Mouse (Mus musculus) hindbrain, embryonic 10.5 days (tissue): Measurements from ENCODE around the gene Gpr183. TPM values are rescaled to one million over a fixed set of nuclear protein-coding genes. Genes with fewer than 3 reads are reported as not detected.

Source experiments
- DNase-seq: peaks from one replicate; pipeline ENCODE4 v3.0.0-alpha.2; 2017; ENCODE audit warnings: low spot score
- H3K27ac ChIP-seq: fragments of 300-500 bp; sonication (generic); 2 replicates; pipeline ENCODE4 v1.5.1; 2016; ENCODE audit warnings: mild to moderate bottlenecking, moderate library complexity
- H3K27me3 ChIP-seq: fragments of 300-500 bp; sonication (generic); 2 replicates; pipeline ENCODE4 v1.6.1; 2016; ENCODE audit warnings: mild to moderate bottlenecking; ENCODE audit not compliant: poor library complexity, insufficient read depth, severe bottlenecking
- H3K36me3 ChIP-seq: fragments of 300-500 bp; sonication (generic); 2 replicates; pipeline ENCODE4 v1.6.1; 2016; ENCODE audit warnings: mild to moderate bottlenecking, moderate library complexity
- H3K4me1 ChIP-seq: fragments of 300-500 bp; sonication (generic); replicated peaks from 2 replicates; pipeline ENCODE4 v1.6.1; 2016; ENCODE audit warnings: mild to moderate bottlenecking
- H3K4me3 ChIP-seq: fragments of 300-500 bp; sonication (generic); 2 replicates; pipeline ENCODE4 v1.5.1; 2016; ENCODE audit warnings: mild to moderate bottlenecking, moderate library complexity
- H3K9me3 ChIP-seq: fragments of 300-500 bp; sonication (generic); 2 replicates; pipeline ENCODE4 v1.6.1; 2016; ENCODE audit warnings: mild to moderate bottlenecking, moderate library complexity
- WGBS: fragments of 180-500 bp; shearing (Covaris S2); methylation state at CpG from one replicate; pipeline ENCODE4 v1.1.7; 2016; 5-methylcytosine and 5-hydroxymethylcytosine counted together
- polyA plus RNA-seq: library from polyadenylated mRNA; unstranded; fragments of >200 nt; fragmentation: Nextera tagmentation; extraction: Ambion mirVana; gene quantifications from 2 replicates; pipeline ENCODE4 v1.2.1, GENCODE M21; 2016

Gpr183 gene
- polyA plus RNA-seq, 1 experiment from 2014 or later, result 2.0 TPM

- Histone ChIP-seq H3K27me3 (no peaks in the 10 kb centered on the region), H3K9me3 (no peaks in the 10 kb centered on the region), H3K36me3 (no peaks in the 10 kb centered on the region), H3K4me3 (no peak overlapping the region), H3K4me1 (peaks cover 10% of the 10 kb centered on the region; the same call in 1 of the 2 replicates), H3K27ac (no peak overlapping the region)
- 93% methylated on average over 4 of the region's 4 CpGs for WGBS
- DNase-seq, result no peak
Measured at GRCm38 (mm10) chr14:121960031-121960430, 5.0 kb downstream of the Gpr183 start.

- H3K27me3 ChIP-seq, result no peaks in the 10 kb centered on the region
- H3K4me1 ChIP-seq, result peaks cover 10% of the 10 kb centered on the region; the same call in 1 of the 2 replicates
- H3K27ac ChIP-seq, result no peak overlapping the region
- DNase-seq, result no peak
- peaks cover 4% of the 10 kb centered on the region; the same call in 1 of the 2 replicates for H3K36me3 ChIP-seq
- no peaks in the 10 kb centered on the region for H3K9me3 ChIP-seq
- H3K4me3 ChIP-seq, result no peak overlapping the region
- 94% methylated on average over 3 of the region's 3 CpGs for WGBS
Measured at GRCm38 (mm10) chr14:121959538-121959980, 5.4 kb downstream of the Gpr183 start.

- Histone ChIP-seq H3K27me3 (no peaks in the 10 kb centered on the region), H3K4me1 (peaks cover 10% of the 10 kb centered on the region; the same call in 1 of the 2 replicates), H3K27ac (no peak overlapping the region), H3K9me3 (no peaks in the 10 kb centered on the region), H3K36me3 (peaks cover 11% of the 10 kb centered on the region), H3K4me3 (no peak overlapping the region)
- DNase-seq, result no peak
- WGBS, result 89% methylated on average over 10 of the region's 10 CpGs
Measured at GRCm38 (mm10) chr14:121958751-121959537, 6.1 kb downstream of the Gpr183 start.

- H3K4me3 ChIP-seq, result no peak overlapping the region
- no peak overlapping the region for H3K27ac ChIP-seq
- WGBS, result 89% methylated on average over 3 of the region's 3 CpGs
- H3K9me3 ChIP-seq, result no peaks in the 10 kb centered on the region
- H3K27me3 ChIP-seq, result no peaks in the 10 kb centered on the region
- H3K36me3 ChIP-seq, result peaks cover 13% of the 10 kb centered on the region
- peaks cover 10% of the 10 kb centered on the region; the same call in 1 of the 2 replicates for H3K4me1 ChIP-seq
- DNase-seq, result no peak
Measured at GRCm38 (mm10) chr14:121958041-121958750, 6.8 kb downstream of the Gpr183 start.

- Histone ChIP-seq H3K27ac (no peak overlapping the region), H3K4me3 (no peak overlapping the region), H3K36me3 (peaks cover 13% of the 10 kb centered on the region), H3K27me3 (no peaks in the 10 kb centered on the region), H3K4me1 (peaks cover 10% of the 10 kb centered on the region; the same call in 1 of the 2 replicates), H3K9me3 (no peaks in the 10 kb centered on the region)
- no peak for DNase-seq
- 92% methylated on average over 10 of the region's 10 CpGs for WGBS
Measured at GRCm38 (mm10) chr14:121957176-121957871, 7.7 kb downstream of the Gpr183 start.

- H3K4me1 ChIP-seq, result 0 out of 2 replicates have a peak, but pooled peaks cover 3% of the 10 kb centered on the region
- H3K27me3 ChIP-seq, result no peaks in the 10 kb centered on the region
- WGBS, result 98% methylated on average over 5 of the region's 5 CpGs
- no peak overlapping the region for H3K27ac ChIP-seq
- no peaks in the 10 kb centered on the region for H3K9me3 ChIP-seq
- DNase-seq, result no peak
- no peak overlapping the region for H3K4me3 ChIP-seq
- H3K36me3 ChIP-seq, result peaks cover 13% of the 10 kb centered on the region
Measured at GRCm38 (mm10) chr14:121956291-121956690, 8.7 kb downstream of the Gpr183 start.

GRCm38 (mm10) chr14:121955176-121955795 is 9.7 kb downstream of the Gpr183 start:
- H3K27ac ChIP-seq, result no peak overlapping the region
- H3K9me3 ChIP-seq, result no peaks in the 10 kb centered on the region
- no peaks in the 10 kb centered on the region for H3K4me1 ChIP-seq
- H3K36me3 ChIP-seq, result peaks cover 13% of the 10 kb centered on the region
- H3K4me3 ChIP-seq, result no peak overlapping the region
- no peak for DNase-seq
- 93% methylated on average over 5 of the region's 5 CpGs for WGBS
- no peaks in the 10 kb centered on the region for H3K27me3 ChIP-seq

- no peaks in the 10 kb centered on the region for H3K4me1 ChIP-seq
- H3K27me3 ChIP-seq, result no peaks in the 10 kb centered on the region
- WGBS, result 95% methylated on average over 12 of the region's 12 CpGs
- DNase-seq, result no peak
- no peak overlapping the region for H3K4me3 ChIP-seq
- peaks cover 13% of the 10 kb centered on the region for H3K36me3 ChIP-seq
- no peaks in the 10 kb centered on the region for H3K9me3 ChIP-seq
- no peak overlapping the region for H3K27ac ChIP-seq
Measured at GRCm38 (mm10) chr14:121954608-121955007, 10.4 kb downstream of the Gpr183 start.

- H3K27me3 ChIP-seq, result no peaks in the 10 kb centered on the region
- 94% methylated on average over 11 of the region's 11 CpGs for WGBS
- H3K4me1 ChIP-seq, result no peaks in the 10 kb centered on the region
- DNase-seq, result no peak
- H3K27ac ChIP-seq, result no peak overlapping the region
- H3K9me3 ChIP-seq, result no peaks in the 10 kb centered on the region
- peaks cover 13% of the 10 kb centered on the region for H3K36me3 ChIP-seq
- no peak overlapping the region for H3K4me3 ChIP-seq
Measured at GRCm38 (mm10) chr14:121954129-121954528, 10.9 kb downstream of the Gpr183 start.

GRCm38 (mm10) chr14:121952046-121952400 is 13.0 kb downstream of the Gpr183 start:
- 92% methylated on average over 5 of the region's 5 CpGs for WGBS
- no peak for DNase-seq

GRCm38 (mm10) chr14:121951399-121952045 is 13.5 kb downstream of the Gpr183 start:
- peaks cover 13% of the 10 kb centered on the region for H3K36me3 ChIP-seq
- H3K9me3 ChIP-seq, result no peaks in the 10 kb centered on the region
- DNase-seq, result no peak
- no peak overlapping the region for H3K4me3 ChIP-seq
- no peak overlapping the region for H3K27ac ChIP-seq
- H3K4me1 ChIP-seq, result no peaks in the 10 kb centered on the region
- no peaks in the 10 kb centered on the region for H3K27me3 ChIP-seq
- WGBS, result 88% methylated on average over 2 of the region's 2 CpGs

More at GRCm38 (mm10) chr14:121952046-121952400, 13.0 kb downstream of the Gpr183 start:
- Histone ChIP-seq H3K4me1 (no peaks in the 10 kb centered on the region), H3K36me3 (peaks cover 13% of the 10 kb centered on the region), H3K27ac (no peak overlapping the region), H3K4me3 (no peak overlapping the region), H3K9me3 (no peaks in the 10 kb centered on the region), H3K27me3 (no peaks in the 10 kb centered on the region)

- peaks cover 12% of the 10 kb centered on the region for H3K36me3 ChIP-seq
- DNase-seq, result no peak
Measured at GRCm38 (mm10) chr14:121949897-121950296, 15.1 kb downstream of the Gpr183 start.

More at GRCm38 (mm10) chr14:121949897-121950296, 15.1 kb downstream of the Gpr183 start:
- Histone ChIP-seq H3K4me3 (no peak overlapping the region), H3K9me3 (0 out of 2 replicates have a peak, but pooled peaks cover under 1% of the 10 kb centered on the region), H3K27me3 (no peaks in the 10 kb centered on the region), H3K4me1 (no peaks in the 10 kb centered on the region), H3K27ac (no peak overlapping the region)
- 92% methylated on average over 5 of the region's 5 CpGs for WGBS
